Mouse (Mus musculus) megakaryocyte, embryonic 14.5 days (primary cell): Measurements from ENCODE around the gene B3galnt1.

Experiments
- FLI1 ChIP-seq: IDR thresholded peaks from 2 replicates; pipeline ENCODE4 v1.6.1; 2012; ENCODE audit warnings: low read length, inconsistent platforms, mixed read lengths
- GATA1 ChIP-seq: IDR thresholded peaks from 3 replicates; pipeline ENCODE4 v1.6.1; 2012; ENCODE audit warnings: mixed read lengths, low read length, inconsistent platforms, borderline replicate concordance

DNA sequence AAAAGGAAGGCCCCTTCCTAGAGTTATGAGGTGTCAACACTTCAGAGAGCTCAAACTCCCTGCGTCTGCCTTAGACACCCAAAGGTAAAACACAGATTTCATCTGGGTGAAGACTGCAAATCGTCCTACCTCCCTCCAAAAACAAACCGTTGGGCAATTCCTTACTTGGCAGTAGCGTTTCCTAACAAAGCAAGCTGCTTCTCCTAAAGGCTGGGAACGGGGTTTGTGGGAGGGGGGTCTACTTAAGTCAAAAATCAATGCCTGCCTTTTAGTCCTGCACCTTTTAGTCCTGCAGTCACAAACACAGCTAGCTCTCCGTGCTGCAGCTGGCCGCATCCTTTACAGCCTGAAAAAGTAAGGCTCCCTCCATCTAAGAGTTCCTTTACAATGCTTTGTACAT, 944 bp downstream of the B3galnt1 start:
- TF ChIP-seq FLI1 (no peak), GATA1 (no peak)
